Mouse (Mus musculus) adrenal gland, postnatal 14 days (tissue): ENCODE results near the gene Scn10a. TPM values are rescaled to one million over a fixed set of nuclear protein-coding genes. Genes with fewer than 3 reads are reported as not detected.

Experiments used
- DNase-seq: peaks from one replicate; pipeline ENCODE4 v3.0.0; 2021; ENCODE audit warnings: mixed read lengths
- total RNA-seq: library from RNA; stranded (reverse); gene quantifications from 2 replicates; pipeline ENCODE4 v1.2.3, GENCODE M21; 2021

The Scn10a gene
- total RNA-seq, 1 experiment from 2014 or later = not detected

GRCm38 (mm10) chr9:119634216-119634843 lies 84.8 kb downstream of the Scn10a start:
- peak; percentile 41 for DNase-seq

- no peak for DNase-seq
These were observed 85.6 kb downstream of the Scn10a start for GRCm38 (mm10) chr9:119633475-119633874.

GRCm38 (mm10) chr9:119632801-119633200 lies 86.3 kb downstream of the Scn10a start:
- DNase-seq = no peak

- DNase-seq = peak; percentile 58
These were observed 87.1 kb downstream of the Scn10a start for GRCm38 (mm10) chr9:119631899-119632533.

- DNase-seq = no peak
These were observed 87.7 kb downstream of the Scn10a start for GRCm38 (mm10) chr9:119631393-119631898.

- peak; percentile 17 for DNase-seq
These were observed 90.3 kb downstream of the Scn10a start for GRCm38 (mm10) chr9:119628690-119629268.

- no peak for DNase-seq
These were observed 91.9 kb downstream of the Scn10a start for GRCm38 (mm10) chr9:119627227-119627626.

DNA sequence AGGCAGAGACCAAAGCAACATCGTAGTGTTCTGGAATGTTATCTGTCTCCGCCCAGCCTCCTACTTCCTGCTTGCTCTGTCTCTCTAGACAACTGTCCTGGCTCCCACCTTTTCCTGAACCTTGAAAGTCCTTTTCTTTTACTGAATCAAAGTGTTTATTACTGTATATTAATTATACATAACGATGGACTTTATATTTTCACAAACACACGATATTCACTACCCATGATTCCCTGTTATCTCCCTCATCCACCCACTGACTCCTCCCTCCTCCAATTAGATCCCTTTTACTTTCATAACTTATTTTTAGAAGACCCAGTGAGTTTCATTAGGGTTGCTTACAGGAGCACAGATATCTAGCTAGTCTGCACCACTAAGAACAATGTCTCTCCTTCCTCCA lies 95.0 kb downstream of the Scn10a start:
- DNase-seq = no peak

DNA sequence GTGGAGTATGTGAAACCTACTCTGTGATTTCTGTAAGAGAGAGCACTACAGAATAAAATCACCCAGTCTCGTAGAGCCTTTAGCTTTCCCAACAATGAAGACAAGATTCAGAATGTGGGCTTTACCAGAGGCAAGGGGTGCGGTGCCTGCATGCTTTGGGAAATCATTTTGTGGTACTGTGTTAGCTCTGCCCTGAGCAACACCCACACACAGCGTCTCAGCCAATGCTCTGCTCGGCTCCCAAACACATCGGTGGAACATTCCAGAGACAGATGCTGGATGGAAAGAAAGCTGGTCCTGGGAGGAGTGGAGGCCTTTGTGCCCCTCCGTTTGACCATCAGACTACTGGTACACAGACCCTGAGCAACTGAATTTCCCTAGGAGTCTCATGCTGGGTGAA lies 104.3 kb downstream of the Scn10a start:
- no peak for DNase-seq

- DNase-seq = no peak
These were observed 108.5 kb downstream of the Scn10a start for GRCm38 (mm10) chr9:119610563-119611166.

DNA sequence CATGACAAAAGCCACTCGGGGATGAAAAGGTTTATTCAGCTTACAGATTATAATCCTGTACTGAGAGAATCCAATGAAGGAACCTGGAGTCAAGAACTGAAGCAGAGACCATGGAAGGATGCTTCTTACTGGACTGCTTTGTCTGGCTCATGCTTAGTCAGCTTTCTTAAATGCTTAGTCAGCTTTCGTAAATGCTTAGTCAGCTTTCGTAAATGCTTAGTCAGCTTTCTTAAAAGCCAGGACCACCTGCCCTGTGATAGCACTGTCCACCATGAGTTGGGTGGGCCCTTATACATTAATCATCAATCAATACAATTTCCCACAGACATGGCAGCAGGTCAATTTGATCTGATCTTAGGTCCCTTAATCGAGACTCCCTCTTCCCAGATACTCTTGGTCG lies 112.2 kb downstream of the Scn10a start:
- no peak for DNase-seq

DNA sequence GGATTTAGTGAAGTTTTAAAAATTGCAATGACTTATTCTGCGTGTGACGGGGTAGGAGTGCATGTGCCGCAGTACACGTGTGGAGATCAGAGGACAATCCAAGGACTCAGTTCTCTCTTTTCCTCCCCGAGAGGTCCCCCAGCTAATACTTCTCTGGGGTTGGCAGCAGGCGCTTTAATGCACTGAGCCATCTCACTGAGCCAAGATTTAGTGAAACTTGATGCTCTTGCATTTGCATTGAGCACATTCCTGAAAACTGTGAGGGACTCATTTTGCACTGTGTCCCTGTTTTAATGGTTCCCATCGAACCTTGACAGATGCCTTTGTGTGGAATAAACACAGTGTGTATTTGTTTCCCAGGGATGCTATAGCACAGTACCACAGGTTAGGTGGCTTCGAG lies 114.5 kb downstream of the Scn10a start:
- DNase-seq = no peak

DNA sequence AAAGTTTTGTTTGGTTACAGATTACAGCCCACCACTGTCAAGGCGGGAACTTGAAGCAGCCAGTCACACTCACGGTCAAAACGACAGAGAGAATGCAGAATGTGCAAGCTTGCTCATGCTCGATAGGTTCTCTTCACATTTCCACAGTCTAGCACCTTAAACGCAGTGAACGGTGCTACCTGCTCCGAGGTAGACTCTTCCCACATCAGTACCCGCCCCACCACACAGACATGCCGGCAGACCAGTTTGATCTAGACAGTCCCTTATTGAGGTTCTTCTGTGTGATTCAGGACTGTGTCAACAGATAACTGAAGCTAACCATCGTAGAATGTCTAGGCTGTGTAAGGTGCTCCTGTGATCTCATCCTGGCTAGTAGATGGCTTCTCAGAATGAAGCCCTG lies 120.6 kb downstream of the Scn10a start:
- no peak for DNase-seq

- no peak for DNase-seq
These were observed 121.8 kb downstream of the Scn10a start for GRCm38 (mm10) chr9:119597332-119597731.

DNA sequence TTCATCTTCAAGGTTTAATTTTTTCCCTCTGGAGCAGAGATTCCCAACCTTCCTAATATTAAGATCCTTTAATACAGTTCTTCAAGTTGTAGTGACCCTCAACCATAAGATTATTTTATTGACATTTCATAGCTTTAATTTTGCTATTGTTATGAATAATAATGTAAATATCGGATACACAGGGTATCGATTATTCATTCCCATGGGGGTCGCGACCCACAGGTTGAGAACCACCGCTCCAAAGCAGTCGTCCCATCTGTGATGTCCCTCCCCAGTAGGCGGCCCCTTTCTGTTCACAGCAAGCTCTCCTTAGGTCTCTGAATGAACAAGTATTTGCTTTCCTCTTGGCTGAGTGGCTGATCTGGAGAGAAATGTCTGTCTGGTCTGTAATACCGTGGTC lies 129.5 kb downstream of the Scn10a start:
- no peak for DNase-seq

DNA sequence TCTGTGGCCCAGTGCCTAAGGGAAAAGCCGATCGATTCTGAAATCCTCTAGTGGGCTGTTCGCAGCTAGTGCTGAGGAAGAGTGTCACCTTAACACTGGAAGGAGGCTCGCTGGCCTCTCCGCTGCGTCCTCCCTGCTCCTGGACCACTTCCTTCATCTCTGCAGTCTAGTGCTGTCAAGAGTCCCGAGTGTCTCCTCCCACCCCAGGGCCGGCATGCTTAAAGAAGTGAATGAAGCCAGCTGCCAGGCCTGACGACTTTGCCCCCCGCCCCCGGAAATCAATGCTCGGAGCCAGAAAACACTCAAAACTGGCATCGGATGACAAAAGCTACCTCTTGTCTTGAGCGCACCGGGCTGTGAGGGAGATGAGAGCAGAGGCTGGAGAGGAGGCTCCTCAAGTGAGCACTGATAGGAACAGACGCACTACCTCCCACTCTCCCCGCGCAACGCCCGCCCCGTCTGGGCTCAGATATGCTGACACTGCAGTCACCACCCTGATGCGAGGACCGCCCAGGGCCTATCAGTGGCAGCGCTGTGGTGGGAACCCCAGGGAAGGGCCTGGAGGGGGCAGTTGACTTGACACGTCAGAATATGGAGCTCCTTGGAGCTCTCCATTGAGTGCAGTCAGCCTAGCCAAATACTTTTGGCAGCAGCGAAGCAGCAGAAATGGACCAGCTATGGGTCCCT lies 130.2 kb downstream of the Scn10a start:
- DNase-seq = no peak

- peak; percentile 81 for DNase-seq
These were observed 138.5 kb downstream of the Scn10a start for GRCm38 (mm10) chr9:119580668-119581067.

GRCm38 (mm10) chr9:119580187-119580586 lies 138.9 kb downstream of the Scn10a start:
- DNase-seq = no peak

DNA sequence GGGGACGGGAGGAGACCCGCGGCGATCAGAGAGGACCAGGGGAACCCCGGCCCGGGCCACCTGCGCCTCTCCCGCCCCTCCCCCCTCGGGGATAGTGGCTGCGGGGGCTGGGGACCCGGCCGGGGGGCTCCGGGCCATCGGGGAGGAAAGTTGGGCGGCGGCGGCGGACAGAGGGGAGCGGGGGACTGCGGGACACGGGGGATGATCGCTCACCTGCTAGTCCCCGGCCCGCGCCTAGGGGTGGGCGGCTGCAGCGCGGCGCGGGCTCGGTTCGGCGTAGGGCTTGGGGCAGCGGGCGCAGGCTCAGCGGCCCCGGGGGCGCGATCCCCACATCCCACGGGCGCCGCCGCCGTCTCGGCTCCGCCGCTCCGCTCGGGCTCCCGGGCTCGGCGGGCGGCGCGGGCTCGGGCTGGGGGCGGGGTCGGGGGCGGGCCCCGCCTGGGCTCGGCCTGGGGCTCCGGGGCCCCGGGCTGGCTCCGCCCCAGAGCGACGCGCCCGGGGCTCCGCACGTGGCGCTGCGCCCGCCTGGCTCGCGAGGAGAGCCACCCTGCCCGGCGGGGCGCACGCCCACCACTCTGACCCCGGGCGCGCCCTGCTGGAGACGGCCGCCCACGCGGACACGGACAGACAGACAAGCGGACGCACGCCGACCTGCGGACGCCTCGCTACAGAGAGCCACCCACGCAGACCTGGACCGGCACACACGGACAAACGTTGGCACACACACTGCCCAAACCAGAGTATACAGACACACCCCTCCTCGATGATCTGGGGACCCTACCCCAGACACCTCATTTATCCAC lies 140.3 kb downstream of the Scn10a start, which contains the start of gene Scn5a:
Gene Scn5a (minus strand): TSS at position 381 of the 803 bp plus-strand sequence.
- peak; percentile 42 for DNase-seq

DNA sequence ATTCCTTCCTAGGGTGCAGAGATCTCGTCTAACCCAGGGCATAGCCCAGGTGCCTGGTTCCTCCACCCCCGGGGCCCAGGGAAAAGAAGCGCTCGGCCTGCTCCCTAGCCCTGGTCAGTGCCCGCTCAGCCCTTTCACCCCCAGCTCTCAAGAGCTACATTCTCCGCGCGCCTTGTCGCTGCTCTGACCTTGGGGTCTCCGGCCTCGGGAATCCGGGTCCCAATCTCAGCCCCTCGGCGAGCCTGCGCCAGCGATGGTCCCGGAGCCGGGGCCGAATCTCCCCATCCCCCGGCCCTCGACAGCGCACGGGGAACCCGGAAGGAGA lies 140.8 kb downstream of the Scn10a start:
- no peak for DNase-seq

DNA sequence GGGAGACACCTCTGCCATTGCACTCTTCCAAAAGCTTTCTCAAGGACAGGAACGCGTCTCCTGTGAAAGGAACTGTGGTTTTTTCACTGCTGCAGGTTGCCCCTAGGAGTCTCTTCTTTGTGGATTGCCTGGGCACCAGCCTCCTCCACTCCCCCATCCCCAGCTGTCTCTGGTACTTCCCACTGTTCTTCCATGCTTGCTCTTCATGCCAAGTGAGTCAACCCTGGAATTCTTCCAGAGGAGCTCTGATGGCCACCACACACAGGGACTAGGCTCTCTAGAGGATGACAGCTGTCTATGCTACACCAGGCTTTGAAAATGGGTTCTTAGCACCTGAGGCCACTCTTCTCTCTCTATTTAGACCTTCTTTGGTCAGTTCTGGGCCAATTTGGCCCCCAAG lies 142.1 kb downstream of the Scn10a start:
- DNase-seq = no peak

- DNase-seq = no peak
These were observed 143.4 kb downstream of the Scn10a start for GRCm38 (mm10) chr9:119575732-119576131.
